27 mouse cellular contexts compared by ENCODE assay signal in the genomic region with DNA sequence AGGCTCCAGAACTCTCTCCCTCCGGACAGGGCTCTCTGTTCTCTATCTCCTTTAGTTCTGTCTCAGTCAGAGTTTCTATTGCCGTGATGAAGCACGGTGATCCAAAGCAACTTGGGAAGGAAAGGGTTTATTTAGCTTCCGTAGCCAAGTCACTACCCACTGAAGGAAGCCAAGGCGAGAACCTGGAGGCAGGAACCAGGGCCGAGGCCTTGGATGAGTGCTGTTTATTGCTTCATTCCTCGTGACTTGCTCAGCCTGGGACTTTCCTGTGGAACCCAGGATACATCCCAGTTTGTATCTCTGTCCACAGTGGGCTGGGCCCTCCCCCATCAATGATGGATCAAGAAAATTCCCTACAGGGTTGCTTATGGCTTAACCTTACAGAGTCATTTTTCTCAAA. TPM values are rescaled to one million over a fixed set of nuclear protein-coding genes. Genes with fewer than 3 reads are reported as not detected.
A peak's percentile ranks its signal among the peaks of the same experiment; 100 is the strongest.
DNase-seq lines count a peak whose midpoint lies in the region; ATAC-seq and TF ChIP-seq lines count a peak whose summit lies in the region.
"Had no signal": no experiment of that assay in that cellular context is flagged by ENCODE, and none has a peak within 500 bp of the region (broad histone marks: within the 10 kb centered on the region; RNA-seq: fewer than 3 reads in every experiment).

No protein-coding gene starts in this region.

- H3K36me3 ChIP-seq in heart, embryonic 10.5 days, result no peaks in the 10 kb centered on the region
- H3K36me3 ChIP-seq in limb, embryonic 14.5 days (ENCODE audit: control insufficient read depth, insufficient read depth, low read length), result no peaks in the 10 kb centered on the region
- no peaks in the 10 kb centered on the region for H3K36me3 ChIP-seq in intestine, postnatal 0 days (ENCODE audit: control insufficient read depth, insufficient read depth)
- H3K36me3 ChIP-seq: embryonic facial prominence, embryonic 10.5 days; forebrain, embryonic 12.5 days; heart, embryonic 13.5 days; hindbrain, embryonic 12.5 days had no signal

- H3K9ac ChIP-seq in limb, embryonic 14.5 days (ENCODE audit: low read depth, low read length, severe bottlenecking), result 0 out of 2 replicates have a peak overlapping the region, but pooled peaks have one; percentile 7
- H3K9ac ChIP-seq in intestine, postnatal 0 days (ENCODE audit: low read depth, low read length), result no peak overlapping the region
- H3K9ac ChIP-seq: forebrain, embryonic 12.5 days; heart, embryonic 13.5 days; hindbrain, embryonic 12.5 days had no signal

- H3K27me3 ChIP-seq in heart, embryonic 10.5 days (ENCODE audit: insufficient read depth, poor library complexity, severe bottlenecking), result peaks cover 62% of the 10 kb centered on the region
- H3K27me3 ChIP-seq in limb, embryonic 14.5 days (ENCODE audit: control insufficient read depth, insufficient read depth, low read length), result peaks cover 14% of the 10 kb centered on the region; the same call in 1 of the 2 replicates
- H3K27me3 ChIP-seq in intestine, postnatal 0 days (replicated peaks; ENCODE audit: control insufficient read depth, insufficient read depth, low read length), result peaks cover 10% of the 10 kb centered on the region; the same call in 1 of the 2 replicates

- no peak for ATAC-seq in limb, embryonic 14.5 days (ENCODE audit: low FRiP score, low read depth)
- ATAC-seq in intestine, postnatal 0 days, result no peak
- ATAC-seq: activated CD4-positive, CD25-positive, alpha-beta regulatory T cell, adult 4 months; forebrain, embryonic 16.5 days; hindbrain, embryonic 16.5 days; inflammation-experienced regulatory T-cells, adult 6 months; Patski had no signal

- no peak for TF ChIP-seq CTCF in intestine, postnatal 0 days (IDR thresholded peaks at IDR 0.05; ENCODE audit: low read depth)

- H3K4me3 ChIP-seq in heart, embryonic 10.5 days, result no peak overlapping the region
- no peak overlapping the region for H3K4me3 ChIP-seq in limb, embryonic 14.5 days (replicated peaks; ENCODE audit: low read length)
- no peak overlapping the region for H3K4me3 ChIP-seq in intestine, postnatal 0 days (ENCODE audit: low read depth, low read length)
- H3K4me3 ChIP-seq: embryonic facial prominence, embryonic 10.5 days; forebrain, embryonic 12.5 days; heart, embryonic 13.5 days; hindbrain, embryonic 12.5 days had no signal

- intact Hi-C loops in heart, postnatal 10 days (cut with DNase I), result no loop called here

- no peaks in the 10 kb centered on the region for H3K9me3 ChIP-seq in heart, embryonic 10.5 days
- H3K9me3 ChIP-seq in limb, embryonic 14.5 days (ENCODE audit: control insufficient read depth, low read length), result no peaks in the 10 kb centered on the region
- H3K9me3 ChIP-seq in intestine, postnatal 0 days (ENCODE audit: control insufficient read depth), result no peaks in the 10 kb centered on the region
- H3K9me3 ChIP-seq: embryonic facial prominence, embryonic 10.5 days; forebrain, embryonic 12.5 days; heart, embryonic 13.5 days; hindbrain, embryonic 12.5 days had no signal

- no peak for TF ChIP-seq POLR2A in limb, embryonic 14.5 days (IDR thresholded peaks at IDR 0.05; ENCODE audit: borderline replicate concordance, extremely low read depth, insufficient read depth, insufficient read length)

- DNase-seq in adrenal gland, adult 2 months, result peak; percentile 75
- DNase-seq in adrenal gland, postnatal 25 days, result no peak
- DNase-seq in heart, embryonic 10.5 days (ENCODE audit: low spot score), result no peak
- no peak for DNase-seq in heart, postnatal 10 days
- DNase-seq in adrenal gland, postnatal 10 days, result peak; percentile 49
- no peak for DNase-seq in limb, embryonic 14.5 days (ENCODE audit: low spot score)
- DNase-seq: cerebellum, adult 2 months; cerebellum, postnatal 10 days; gastrocnemius, postnatal 14 days; heart, postnatal 4 days; kidney, adult 18-20 months had no signal

- H3K27ac ChIP-seq in heart, embryonic 10.5 days, result peak overlapping the region; percentile 23; the same call in 1 of the 2 replicates
- no peak overlapping the region for H3K27ac ChIP-seq in limb, embryonic 14.5 days (replicated peaks; ENCODE audit: low read depth, low read length)
- no peak overlapping the region for H3K27ac ChIP-seq in intestine, postnatal 0 days (ENCODE audit: low read depth, low read length)
- H3K27ac ChIP-seq: embryonic facial prominence, embryonic 10.5 days; forebrain, embryonic 12.5 days; heart, embryonic 13.5 days; hindbrain, embryonic 12.5 days had no signal

- no peak overlapping the region for H3K4me2 ChIP-seq in limb, embryonic 14.5 days (replicated peaks; ENCODE audit: low read depth, low read length, severe bottlenecking)
- H3K4me2 ChIP-seq in intestine, postnatal 0 days (replicated peaks; ENCODE audit: low read depth), result no peak overlapping the region
- H3K4me2 ChIP-seq: forebrain, embryonic 12.5 days; heart, embryonic 13.5 days; hindbrain, embryonic 12.5 days had no signal

- WGBS in heart, embryonic 10.5 days, result 70% methylated on average over 7 of the region's 7 CpGs
- 50% methylated on average over 7 of the region's 7 CpGs for WGBS in limb, embryonic 14.5 days
- WGBS in intestine, postnatal 0 days, result 60% methylated on average over 7 of the region's 7 CpGs

- H3K4me1 ChIP-seq in heart, embryonic 10.5 days, result peaks cover 35% of the 10 kb centered on the region
- peaks cover 4% of the 10 kb centered on the region; the same call in 1 of the 2 replicates for H3K4me1 ChIP-seq in limb, embryonic 14.5 days (ENCODE audit: control insufficient read depth, insufficient read depth, low read length)
- no peaks in the 10 kb centered on the region for H3K4me1 ChIP-seq in intestine, postnatal 0 days (replicated peaks; ENCODE audit: control insufficient read depth, insufficient read depth, low read length)

RNA-seq across cellular contexts. Expression of a gene that starts 1.3 kb away (rescaled TPM):
- total RNA-seq in adrenal gland, adult 2 months (2021), result under 1 TPM; 0.45 to 0.66 TPM
- polyA plus RNA-seq in adrenal gland, adult 2 months (2012; rRNA removed), result 1.2 and 1.6 TPM in 2 replicates
- total RNA-seq in adrenal gland, postnatal 25 days (2021), result 0.30 and 0.52 TPM in 2 replicates
- not detected in 2 replicates for polyA plus RNA-seq in heart, embryonic 10.5 days (2016; fragmentation: Nextera tagmentation; extraction: Ambion mirVana)
- total RNA-seq in heart, postnatal 10 days (2021), result under 1 TPM in 1 of 2 experiments, not detected in 1; 0.10 TPM
- total RNA-seq in adrenal gland, postnatal 10 days (2021), result under 1 TPM; 0.42 to 0.79 TPM
- 0.11 and 0.13 TPM in 2 replicates for polyA plus RNA-seq in limb, embryonic 14.5 days (2012; rRNA removed)
- 0.12 and 0.14 TPM in 2 replicates for polyA plus RNA-seq in limb, embryonic 14.5 days (2014; fragmentation: Nextera tagmentation; extraction: Ambion mirVana)
- polyA plus RNA-seq in intestine, postnatal 0 days (2015; fragmentation: Nextera tagmentation; extraction: Ambion mirVana), result 0.34 and 0.51 TPM in 2 replicates
- total RNA-seq: granulocyte monocyte progenitor cell, adult 5-6 weeks; heart, postnatal 4 days; MEL had no signal
- polyA plus RNA-seq: activated CD4-positive, CD25-positive, alpha-beta regulatory T cell, adult 4 months; C2C12; forebrain, embryonic 16.5 days; heart, embryonic 13.5 days; hindbrain, embryonic 12.5 days; inflammation-experienced regulatory T-cells, adult 6 months had no signal

RNA-seq across cellular contexts. Expression of a gene that starts 24.2 kb away (rescaled TPM):
- not detected for total RNA-seq in adrenal gland, adult 2 months (2021)
- not detected in 2 replicates for polyA plus RNA-seq in adrenal gland, adult 2 months (2012; rRNA removed)
- not detected in 2 replicates for total RNA-seq in adrenal gland, postnatal 25 days (2021)
- 0.14 TPM in 1 of 2 replicates, not detected in the other for polyA plus RNA-seq in heart, embryonic 10.5 days (2016; fragmentation: Nextera tagmentation; extraction: Ambion mirVana)
- total RNA-seq in heart, postnatal 10 days (2021), result not detected
- total RNA-seq in adrenal gland, postnatal 10 days (2021), result not detected
- polyA plus RNA-seq in limb, embryonic 14.5 days (2012; rRNA removed), result 0.38 and 0.41 TPM in 2 replicates
- 0.10 TPM in 1 of 2 replicates, not detected in the other for polyA plus RNA-seq in limb, embryonic 14.5 days (2014; fragmentation: Nextera tagmentation; extraction: Ambion mirVana)
- 0.08 and 0.17 TPM in 2 replicates for polyA plus RNA-seq in intestine, postnatal 0 days (2015; fragmentation: Nextera tagmentation; extraction: Ambion mirVana)
- total RNA-seq: gastrocnemius, postnatal 14 days; granulocyte monocyte progenitor cell, adult 5-6 weeks; heart, adult 8-10 months; heart, postnatal 4 days; MEL had no signal
- polyA plus RNA-seq: activated CD4-positive, CD25-positive, alpha-beta regulatory T cell, adult 4 months; C2C12; forebrain, embryonic 16.5 days; frontal cortex, adult 2 months; heart, embryonic 13.5 days; heart, postnatal 0 days; inflammation-experienced regulatory T-cells, adult 6 months; Patski had no signal

RNA-seq across cellular contexts. Expression of a gene that starts 29.4 kb away (rescaled TPM):
- total RNA-seq in adrenal gland, adult 2 months (2021), result 10 to 100 TPM; 17.0 to 21.0 TPM
- polyA plus RNA-seq in adrenal gland, adult 2 months (2012; rRNA removed), result 41.3 and 51.7 TPM in 2 replicates
- 4.6 and 6.1 TPM in 2 replicates for total RNA-seq in adrenal gland, postnatal 25 days (2021)
- 1.3 and 1.6 TPM in 2 replicates for polyA plus RNA-seq in heart, embryonic 10.5 days (2016; fragmentation: Nextera tagmentation; extraction: Ambion mirVana)
- total RNA-seq in heart, postnatal 10 days (2021), result 10 to 100 TPM; 45.0 to 47.4 TPM
- 10 to 100 TPM; 15.4 to 17.4 TPM for total RNA-seq in adrenal gland, postnatal 10 days (2021)
- 0.91 and 0.93 TPM in 2 replicates for polyA plus RNA-seq in limb, embryonic 14.5 days (2012; rRNA removed)
- 0.33 and 0.80 TPM in 2 replicates for polyA plus RNA-seq in limb, embryonic 14.5 days (2014; fragmentation: Nextera tagmentation; extraction: Ambion mirVana)
- polyA plus RNA-seq in intestine, postnatal 0 days (2015; fragmentation: Nextera tagmentation; extraction: Ambion mirVana), result 15.5 and 15.6 TPM in 2 replicates
- total RNA-seq: granulocyte monocyte progenitor cell, adult 5-6 weeks; MEL had no signal
- polyA plus RNA-seq: activated CD4-positive, CD25-positive, alpha-beta regulatory T cell, adult 4 months; C2C12; inflammation-experienced regulatory T-cells, adult 6 months; Patski had no signal

RNA-seq across cellular contexts. Expression of a gene that starts 31.7 kb away (rescaled TPM):
- total RNA-seq in adrenal gland, adult 2 months (2021), result 10 to 100 TPM; 10.7 to 12.5 TPM
- 41.3 and 46.2 TPM in 2 replicates for polyA plus RNA-seq in adrenal gland, adult 2 months (2012; rRNA removed)
- 14.0 and 15.7 TPM in 2 replicates for total RNA-seq in adrenal gland, postnatal 25 days (2021)
- 9.9 and 11.2 TPM in 2 replicates for polyA plus RNA-seq in heart, embryonic 10.5 days (2016; fragmentation: Nextera tagmentation; extraction: Ambion mirVana)
- total RNA-seq in heart, postnatal 10 days (2021), result 1 to 10 TPM; 3.9 to 4.7 TPM
- 10 to 100 TPM; 10.1 to 13.0 TPM for total RNA-seq in adrenal gland, postnatal 10 days (2021)
- polyA plus RNA-seq in limb, embryonic 14.5 days (2012; rRNA removed), result 18.4 and 28.4 TPM in 2 replicates
- 11.3 and 13.0 TPM in 2 replicates for polyA plus RNA-seq in limb, embryonic 14.5 days (2014; fragmentation: Nextera tagmentation; extraction: Ambion mirVana)
- 5.0 and 5.1 TPM in 2 replicates for polyA plus RNA-seq in intestine, postnatal 0 days (2015; fragmentation: Nextera tagmentation; extraction: Ambion mirVana)

Comparison
In these comparisons a context has a peak if more than half of its experiments do, and no peak if none do; other contexts are left out.
1. DNase-seq: peak in adrenal gland, adult 2 months (single experiment) and adrenal gland, postnatal 10 days (single experiment); none in adrenal gland, postnatal 25 days (single experiment), heart, embryonic 10.5 days (single experiment), heart, postnatal 10 days (0 of 2) and limb, embryonic 14.5 days (single experiment).